Mouse (Mus musculus) hindbrain, postnatal 0 days (tissue): Measurements from ENCODE around the gene Trim63. TPM values are rescaled to one million over a fixed set of nuclear protein-coding genes. Genes with fewer than 3 reads are reported as not detected.

Source experiments
- ATAC-seq: fragments of 200-750 bp; cut with Nextera tagmentation; 2 replicates; pipeline ENCODE4 v1.8.0; 2017; ENCODE audit warnings: mild to moderate bottlenecking, moderate TSS enrichment, moderate library complexity
- DNase-seq: peaks from one replicate; pipeline ENCODE4 v3.0.0-alpha.2; 2015; ENCODE audit warnings: low spot score
- H3K27ac ChIP-seq: fragments of 300-500 bp; sonication (generic); 2 replicates; pipeline ENCODE4 v1.5.1; 2014; ENCODE audit warnings: mild to moderate bottlenecking
- H3K27me3 ChIP-seq: fragments of 300-500 bp; sonication (generic); 2 replicates; pipeline ENCODE4 v1.6.1; 2014; ENCODE audit warnings: low read length, mixed read lengths; ENCODE audit not compliant: insufficient read depth
- H3K36me3 ChIP-seq: fragments of 300-500 bp; sonication (generic); 2 replicates; pipeline ENCODE4 v1.6.1; 2014; ENCODE audit warnings: low read length, mixed read lengths; ENCODE audit not compliant: insufficient read depth
- H3K4me1 ChIP-seq: fragments of 300-500 bp; sonication (generic); 2 replicates; pipeline ENCODE4 v1.6.1; 2014; ENCODE audit warnings: antibody characterized with exemption, low read length, mixed read lengths; ENCODE audit not compliant: insufficient read depth
- H3K4me2 ChIP-seq: fragments of 300-500 bp; sonication (generic); 2 replicates; pipeline ENCODE4 v1.6.1; 2014; ENCODE audit warnings: low read depth, mild to moderate bottlenecking, low read length, moderate library complexity, mixed read lengths
- H3K4me3 ChIP-seq: fragments of 300-500 bp; sonication (generic); 2 replicates; pipeline ENCODE4 v1.5.1; 2014; ENCODE audit warnings: low read length
- H3K9ac ChIP-seq: fragments of 300-500 bp; sonication (generic); replicated peaks from 2 replicates; pipeline ENCODE4 v1.6.1; 2014; ENCODE audit warnings: mild to moderate bottlenecking, low read length, moderate library complexity, mixed read lengths
- H3K9me3 ChIP-seq: fragments of 300-500 bp; sonication (generic); 2 replicates; pipeline ENCODE4 v1.6.1; 2016; ENCODE audit warnings: low read length, mixed read lengths
- CTCF ChIP-seq: IDR thresholded peaks from 2 replicates; pipeline ENCODE4 v1.5.1; 2016; ENCODE audit warnings: antibody characterized with exemption, control low read depth, low read depth
- WGBS: fragments of 180-500 bp; shearing (Covaris S2); extraction: QIAGEN DNeasy Blood & Tissue Kit; methylation state at CpG from one replicate; pipeline ENCODE4 v1.1.7; 2014; 5-methylcytosine and 5-hydroxymethylcytosine counted together
- polyA plus RNA-seq: library from polyadenylated mRNA; unstranded; fragments of >200 nt; fragmentation: Nextera tagmentation; extraction: Ambion mirVana; gene quantifications from 2 replicates; pipeline ENCODE4 v1.2.1, GENCODE M21; 2015
- total RNA-seq: library from RNA; depleted of rRNA; stranded (reverse); fragments of >200 nt; gene quantifications from 2 replicates; pipeline ENCODE4 v1.2.3, GENCODE M21; 2014

The Trim63 gene
- total and polyA plus RNA-seq, 2 experiments from 2014 or later: 1.1 to 1.5 TPM

DNA sequence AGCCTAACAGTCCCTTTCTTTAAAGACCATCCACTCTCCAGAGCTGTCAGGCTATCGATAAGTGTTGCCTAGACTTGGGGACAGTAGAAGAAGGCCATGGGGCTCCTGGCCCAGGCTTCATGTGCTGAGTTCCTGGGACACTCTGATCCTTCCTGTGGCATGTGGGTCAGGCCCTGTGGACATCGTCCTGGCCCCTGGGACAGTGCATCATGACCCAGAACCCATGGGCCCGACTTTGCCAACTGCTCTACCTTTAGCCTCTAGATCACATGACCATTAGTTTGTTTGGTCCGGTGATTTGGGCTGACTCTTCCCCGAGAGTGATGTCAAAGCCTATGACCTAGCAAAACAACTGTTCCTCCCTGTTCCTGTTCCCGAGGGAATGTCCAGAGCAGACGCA, 4.8 kb upstream of the Trim63 start:
- Histone ChIP-seq H3K4me3 (no peak overlapping the region), H3K27ac (no peak overlapping the region), H3K4me2 (no peak overlapping the region), H3K27me3 (no peaks in the 10 kb centered on the region), H3K36me3 (no peaks in the 10 kb centered on the region), H3K9ac (no peak overlapping the region), H3K4me1 (no peaks in the 10 kb centered on the region), H3K9me3 (no peaks in the 10 kb centered on the region)
- no peak for TF ChIP-seq CTCF
- no peak for DNase-seq
- WGBS: 85% methylated on average over 7 of the region's 7 CpGs
- ATAC-seq: no peak

- Histone ChIP-seq H3K36me3 (no peaks in the 10 kb centered on the region), H3K4me3 (no peak overlapping the region), H3K4me2 (no peak overlapping the region), H3K27ac (no peak overlapping the region), H3K9ac (no peak overlapping the region), H3K9me3 (no peaks in the 10 kb centered on the region), H3K27me3 (no peaks in the 10 kb centered on the region), H3K4me1 (no peaks in the 10 kb centered on the region)
- TF ChIP-seq CTCF: no peak
- WGBS: 87% methylated on average over 9 of the region's 9 CpGs
- ATAC-seq (no peak), DNase-seq (no peak)
Measured at GRCm38 (mm10) chr4:134310656-134311055, 4.3 kb upstream of the Trim63 start.

DNA sequence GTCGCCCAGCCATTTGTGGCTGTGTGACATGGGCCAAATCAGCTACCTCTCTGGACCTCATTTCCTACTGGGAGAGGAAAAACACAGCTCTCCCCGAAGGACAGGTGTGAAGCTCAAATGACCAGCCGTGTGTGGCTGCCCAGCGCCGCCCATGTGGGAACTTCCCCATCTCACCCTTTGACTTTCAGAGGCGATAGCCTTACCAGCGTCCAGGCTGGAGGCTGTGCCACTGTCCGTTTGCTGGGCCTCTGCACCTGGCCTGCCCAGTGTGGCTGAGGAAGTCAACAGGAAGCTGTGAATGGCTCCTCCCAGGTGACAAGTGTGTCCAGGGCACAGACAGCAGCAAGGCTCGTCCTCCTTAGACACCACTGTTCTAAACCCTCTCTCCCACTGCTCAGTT, 3.1 kb upstream of the Trim63 start:
- H3K9ac ChIP-seq: no peak overlapping the region
- H3K9me3 ChIP-seq: no peaks in the 10 kb centered on the region
- no peak for TF ChIP-seq CTCF
- DNase-seq (no peak), ATAC-seq (no peak)
- H3K4me1 ChIP-seq: no peaks in the 10 kb centered on the region
- H3K4me2 ChIP-seq: no peak overlapping the region
- H3K4me3 ChIP-seq: no peak overlapping the region
- no peak overlapping the region for H3K27ac ChIP-seq
- H3K36me3 ChIP-seq: no peaks in the 10 kb centered on the region
- 87% methylated on average over 9 of the region's 9 CpGs for WGBS
- no peaks in the 10 kb centered on the region for H3K27me3 ChIP-seq

DNA sequence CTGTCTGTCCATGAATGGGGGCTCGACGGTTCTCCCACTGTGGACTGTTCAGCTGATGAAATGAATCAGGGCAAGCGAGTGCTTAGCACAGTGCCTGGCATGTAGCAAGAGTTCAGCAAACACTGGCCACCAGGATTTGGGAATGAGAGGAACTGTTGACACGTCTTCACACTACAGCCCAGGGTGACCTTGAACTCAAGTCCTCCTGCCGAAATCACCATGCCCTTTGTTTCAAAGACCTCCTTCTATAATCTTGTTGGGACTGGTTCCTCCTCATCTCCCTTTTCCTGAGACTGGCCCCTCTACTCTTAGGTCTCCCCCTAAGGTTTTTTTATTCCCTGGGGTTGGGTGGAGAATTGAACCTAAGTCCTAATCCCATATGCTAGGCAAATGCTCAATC, 2.6 kb upstream of the Trim63 start:
- ATAC-seq: no peak
- TF ChIP-seq CTCF: no peak
- Histone ChIP-seq H3K4me2 (no peak overlapping the region), H3K27me3 (no peaks in the 10 kb centered on the region), H3K9me3 (no peaks in the 10 kb centered on the region), H3K36me3 (no peaks in the 10 kb centered on the region), H3K9ac (no peak overlapping the region), H3K27ac (no peak overlapping the region), H3K4me3 (no peak overlapping the region), H3K4me1 (no peaks in the 10 kb centered on the region)
- WGBS: 95% methylated on average over 5 of the region's 5 CpGs
- no peak for DNase-seq

DNA sequence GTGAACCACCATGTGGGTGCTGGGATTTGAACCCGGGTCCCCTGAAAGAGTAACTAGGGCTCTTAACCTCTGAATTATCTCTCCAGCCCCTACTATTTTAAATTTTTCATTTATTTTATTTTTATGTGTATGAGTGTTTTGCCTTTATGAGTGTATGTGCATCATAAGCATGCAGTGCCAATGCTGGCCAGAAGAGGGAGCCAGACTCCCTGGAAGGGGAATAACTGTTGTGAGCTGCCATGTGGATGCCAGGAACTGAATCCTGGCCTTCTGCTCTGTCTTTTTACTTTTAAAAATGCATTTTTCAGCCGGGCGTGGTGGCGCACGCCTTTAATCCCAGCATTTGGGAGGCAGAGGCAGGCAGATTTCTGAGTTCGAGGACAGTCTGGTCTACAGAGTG, 2.0 kb upstream of the Trim63 start:
- H3K9me3 ChIP-seq: no peaks in the 10 kb centered on the region
- H3K27ac ChIP-seq: no peak overlapping the region
- DNase-seq: no peak
- no peak overlapping the region for H3K4me3 ChIP-seq
- H3K9ac ChIP-seq: no peak overlapping the region
- peak; percentile 44 for TF ChIP-seq CTCF
- no peaks in the 10 kb centered on the region for H3K36me3 ChIP-seq
- no peaks in the 10 kb centered on the region for H3K4me1 ChIP-seq
- no peak for ATAC-seq
- no peaks in the 10 kb centered on the region for H3K27me3 ChIP-seq
- no peak overlapping the region for H3K4me2 ChIP-seq
- 97% methylated on average over 6 of the region's 6 CpGs for WGBS

- no peak overlapping the region for H3K9ac ChIP-seq
- 48% methylated on average over 4 of the region's 4 CpGs for WGBS
- H3K27ac ChIP-seq: no peak overlapping the region
- no peaks in the 10 kb centered on the region for H3K36me3 ChIP-seq
- no peak for ATAC-seq
- no peak for TF ChIP-seq CTCF
- no peak overlapping the region for H3K4me2 ChIP-seq
- no peaks in the 10 kb centered on the region for H3K9me3 ChIP-seq
- no peaks in the 10 kb centered on the region for H3K4me1 ChIP-seq
- DNase-seq: peak; percentile 21
- no peak overlapping the region for H3K4me3 ChIP-seq
- no peaks in the 10 kb centered on the region for H3K27me3 ChIP-seq
Measured at GRCm38 (mm10) chr4:134314081-134314655, 752 bp upstream of the Trim63 start.

GRCm38 (mm10) chr4:134315470-134315869, 550 bp downstream of the Trim63 start:
- Histone ChIP-seq H3K36me3 (no peaks in the 10 kb centered on the region), H3K9me3 (no peaks in the 10 kb centered on the region), H3K27me3 (no peaks in the 10 kb centered on the region), H3K4me3 (no peak overlapping the region), H3K4me2 (no peak overlapping the region), H3K9ac (no peak overlapping the region), H3K4me1 (no peaks in the 10 kb centered on the region), H3K27ac (no peak overlapping the region)
- 83% methylated on average over 9 of the region's 9 CpGs for WGBS
- no peak for DNase-seq
- TF ChIP-seq CTCF: no peak
- no peak for ATAC-seq
